Mouse (Mus musculus): ENCODE data around the gene Furin.

The Furin gene

DNA sequence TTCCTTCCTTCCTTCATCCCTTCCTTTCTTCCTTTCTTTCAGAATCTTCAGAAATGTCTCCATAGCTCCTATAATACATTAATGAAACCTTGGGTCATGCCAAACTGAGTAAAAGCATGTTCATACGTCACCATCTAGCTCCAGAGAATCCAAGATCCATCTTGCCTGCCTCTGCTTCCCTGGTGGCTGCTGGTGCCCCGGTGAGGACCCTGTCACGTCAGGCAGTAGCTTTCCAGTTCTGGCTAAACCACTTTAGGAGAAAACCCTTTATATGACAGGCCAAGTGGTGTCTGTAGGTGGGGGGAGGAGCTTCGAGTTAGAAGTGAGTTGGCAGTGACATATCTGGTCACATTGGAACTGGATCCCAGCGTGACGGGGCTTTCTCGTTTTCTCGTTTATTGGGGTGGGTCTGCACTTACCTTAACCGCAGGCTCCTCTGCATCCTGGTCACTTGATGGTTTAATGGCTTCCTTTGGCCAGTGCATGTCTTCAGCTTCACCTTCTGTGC lies at the start of gene Furin:
Gene Furin, minus strand, starts transcription at position 249 of the 508 bp plus-strand sequence.
- DNase-seq (ENCODE audit: low spot score in 2 of 2) = no peak

DNA sequence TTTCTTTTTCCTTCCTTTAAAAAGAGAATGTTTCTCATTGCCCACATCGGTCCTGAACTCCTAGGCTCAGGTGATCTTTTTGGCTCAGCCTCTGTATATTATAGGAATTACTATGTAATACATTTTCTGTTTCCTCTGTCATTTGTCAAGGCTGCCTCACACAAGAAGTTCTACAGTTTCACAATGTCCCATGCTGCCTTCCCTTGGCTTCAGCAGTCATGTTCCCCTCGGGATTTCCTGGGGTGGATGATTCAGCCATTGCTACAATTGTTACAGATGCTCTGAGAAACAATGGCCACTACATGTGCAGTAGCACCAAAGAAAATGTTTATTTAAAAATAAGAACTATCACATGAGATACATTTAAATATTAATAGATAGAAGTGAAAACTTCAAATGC lies 49.5 kb upstream of the Furin start:
- DNase-seq (ENCODE audit: low spot score in 2 of 2) = no peak

DNA sequence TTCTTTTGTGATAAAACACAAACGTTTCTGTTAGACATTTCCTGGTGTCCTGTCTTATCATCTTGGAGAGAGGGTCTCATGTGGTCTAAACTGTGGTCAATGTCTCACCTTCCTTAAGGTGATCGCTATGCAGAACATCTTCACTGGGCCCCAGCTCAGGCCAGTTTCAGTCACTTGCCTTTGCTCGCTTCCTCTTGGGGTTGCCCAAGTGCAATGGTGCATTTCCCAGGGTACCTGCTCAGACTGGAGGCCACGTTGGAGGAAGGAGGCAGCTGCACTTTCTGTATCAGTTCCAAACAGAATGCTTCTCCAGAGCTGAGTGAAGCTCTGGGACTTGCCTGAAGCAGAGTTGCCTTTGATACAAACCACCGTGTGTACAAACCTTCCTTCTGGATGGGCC lies 48.8 kb upstream of the Furin start:
- DNase-seq (ENCODE audit: low spot score in 2 of 2) = no peak

DNA sequence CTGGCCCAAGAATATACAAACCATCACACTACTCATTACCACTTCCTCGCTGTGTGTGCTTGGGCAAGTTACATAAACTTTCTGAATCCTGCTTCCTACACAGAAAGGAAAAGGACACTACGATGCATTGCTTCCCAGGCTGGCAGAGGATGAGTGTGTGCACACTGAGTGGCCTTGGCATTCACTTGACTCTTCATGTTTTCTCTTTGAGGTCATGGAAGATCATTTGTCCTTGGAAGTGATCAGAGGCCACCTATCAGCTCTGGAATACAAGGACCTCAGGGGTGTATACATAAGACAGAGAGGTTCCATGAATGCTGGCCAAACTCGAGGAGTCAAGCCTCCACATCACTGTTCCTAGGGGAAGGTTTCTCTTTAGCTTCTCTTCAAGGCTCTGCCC lies 47.9 kb upstream of the Furin start:
- DNase-seq (ENCODE audit: low spot score in 2 of 2) = no peak

DNA sequence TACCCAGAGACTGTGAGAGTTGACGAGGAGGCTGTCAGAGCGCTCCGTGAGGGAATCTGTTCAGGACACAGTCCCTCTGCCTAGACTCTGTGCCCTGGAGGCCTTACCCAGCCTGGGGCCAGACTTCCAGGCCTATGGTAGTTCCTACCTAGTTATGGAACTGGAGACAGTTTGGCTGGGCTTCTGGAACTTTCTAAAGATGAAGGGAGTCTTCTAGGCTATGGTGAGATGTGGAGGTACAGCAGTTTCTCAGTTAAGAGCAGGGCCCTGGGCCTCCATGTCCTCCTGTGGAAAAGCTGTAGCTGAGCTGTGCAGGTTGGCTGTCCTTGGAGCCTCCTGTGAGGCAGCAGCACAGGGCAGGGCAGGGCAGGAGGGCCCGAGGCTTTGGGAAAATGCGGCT lies 47.0 kb upstream of the Furin start:
- no peak for DNase-seq (ENCODE audit: low spot score in 2 of 2)

DNA sequence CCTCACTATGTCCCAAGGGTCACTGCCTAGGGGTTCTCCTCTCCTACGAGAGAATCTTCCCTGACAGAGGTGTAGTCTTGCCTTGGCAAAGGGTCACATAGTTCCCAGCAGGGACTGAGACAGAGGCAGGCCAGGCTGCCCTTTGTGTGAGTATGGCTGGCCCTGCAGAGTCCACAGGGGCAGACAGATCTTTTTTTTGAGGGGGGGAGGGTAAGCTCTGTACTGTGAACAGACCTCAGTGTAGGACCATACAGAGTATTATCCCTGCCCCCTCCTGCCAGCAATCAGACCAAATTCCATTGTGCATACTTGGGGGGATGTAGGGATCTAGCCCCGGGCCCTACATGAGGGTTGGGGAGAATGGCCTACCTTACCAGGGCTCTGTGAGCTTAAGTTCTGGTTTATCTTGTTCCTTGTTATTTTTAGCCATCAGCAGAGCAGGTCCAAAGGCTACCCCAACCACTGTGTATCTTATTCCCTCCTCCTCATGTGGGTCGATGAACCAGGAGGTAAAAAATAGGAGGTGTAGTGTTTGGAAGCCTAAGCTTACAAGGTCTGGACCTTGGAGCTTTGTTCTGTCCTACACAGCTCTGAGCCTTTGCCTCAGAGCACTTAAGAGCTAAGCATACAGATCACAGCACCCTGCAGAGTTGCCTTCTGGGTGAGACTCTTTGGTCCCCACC lies 46.5 kb upstream of the Furin start:
- DNase-seq (ENCODE audit: low spot score in 2 of 2) = no peak

DNA sequence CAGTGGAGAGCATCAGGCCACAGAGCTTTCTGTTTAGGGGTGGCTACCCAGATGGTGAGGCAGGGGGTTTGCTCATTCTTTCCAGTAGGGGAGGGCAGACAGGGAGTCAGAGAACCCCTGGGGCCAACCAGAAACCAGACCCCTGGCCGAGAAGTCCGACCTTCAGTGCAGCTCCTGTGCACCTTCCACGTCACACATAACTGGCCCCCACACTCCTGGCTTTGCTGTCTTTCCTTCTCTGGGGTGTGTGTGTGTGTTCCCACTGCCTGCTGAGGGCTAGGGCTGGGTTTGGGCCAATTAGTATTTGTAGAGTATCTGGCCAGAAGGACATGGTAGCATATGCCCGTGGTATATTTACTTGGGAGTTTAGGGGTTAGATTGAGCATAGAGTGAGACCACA lies 45.1 kb upstream of the Furin start:
- no peak for DNase-seq (ENCODE audit: low spot score in 2 of 2)

DNA sequence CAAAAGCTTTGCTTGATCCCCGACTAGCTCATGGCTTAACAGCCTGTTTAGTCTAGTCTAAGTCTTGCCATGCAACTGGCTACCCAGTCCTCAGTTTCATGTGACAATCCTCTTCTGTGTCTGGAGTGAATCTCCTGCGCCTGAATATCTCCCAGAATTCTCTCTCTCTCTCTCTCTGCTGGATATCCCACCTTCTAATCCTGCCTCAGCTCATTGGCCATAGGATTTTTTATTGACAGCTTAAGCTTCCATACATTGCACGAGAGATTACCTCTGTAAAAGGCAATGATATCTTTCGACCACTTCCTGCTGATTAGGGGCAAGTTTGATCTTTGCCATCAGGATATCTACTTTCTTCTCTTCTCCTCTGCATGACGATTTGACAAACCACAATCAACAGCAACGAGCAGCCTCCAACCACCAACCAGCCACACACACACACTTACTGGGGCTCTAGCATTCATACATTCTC lies 44.4 kb upstream of the Furin start:
- no peak for DNase-seq (ENCODE audit: low spot score in 2 of 2)

DNA sequence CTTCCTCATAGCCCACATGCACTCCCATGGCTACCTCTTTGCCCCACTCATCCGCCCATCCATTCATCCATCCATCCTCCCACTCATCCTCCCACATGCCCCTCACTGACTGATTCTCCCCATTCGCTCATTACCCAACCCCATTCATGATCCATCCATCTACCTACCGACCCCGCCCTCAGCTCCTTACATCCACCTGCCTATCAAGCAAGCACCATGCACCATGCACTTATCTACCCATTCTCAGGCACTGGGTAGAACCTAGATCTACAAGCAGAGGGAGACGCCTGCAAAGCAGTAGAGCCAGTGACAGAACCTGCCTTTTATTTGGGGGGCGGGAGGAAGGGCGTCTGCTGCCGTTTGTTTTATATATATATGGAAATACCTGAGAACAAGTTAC lies 42.1 kb upstream of the Furin start:
- DNase-seq (ENCODE audit: low spot score in 2 of 2) = peak in 1 of 2 experiments; percentile 69

DNA sequence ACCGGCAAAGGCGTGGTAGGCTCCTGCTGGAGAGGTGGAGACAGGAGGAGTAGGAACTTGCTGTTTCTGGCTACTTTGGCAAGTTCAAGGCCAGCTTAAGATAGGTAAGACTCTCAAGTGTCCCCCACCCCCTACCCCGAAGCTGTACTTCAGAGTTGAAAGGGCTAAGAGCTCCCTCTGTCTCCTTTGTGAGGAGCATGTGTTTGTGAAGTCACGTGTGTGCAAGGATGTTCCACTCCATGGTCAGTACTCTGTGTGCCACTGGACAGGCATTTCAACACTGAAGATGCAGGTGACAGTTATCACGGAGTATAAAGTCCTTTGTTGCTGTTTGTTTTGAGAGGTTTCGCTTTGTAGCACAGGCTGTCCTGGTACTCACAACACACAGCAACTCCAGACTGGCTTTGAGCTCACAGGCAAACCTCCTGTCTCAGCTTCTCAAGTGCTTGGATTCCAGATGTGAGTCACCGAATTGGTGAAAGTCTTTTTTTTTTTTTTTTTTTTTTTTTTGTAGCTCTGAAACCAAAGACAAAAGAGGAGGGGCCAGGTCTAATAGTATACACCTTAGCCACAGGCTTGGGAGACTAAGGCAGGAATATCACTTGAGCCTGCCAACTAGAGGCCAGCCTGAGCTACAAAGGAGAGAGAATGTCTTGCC lies 41.1 kb upstream of the Furin start:
- DNase-seq (ENCODE audit: low spot score in 2 of 2) = peak in 1 of 2 experiments; percentile 61

DNA sequence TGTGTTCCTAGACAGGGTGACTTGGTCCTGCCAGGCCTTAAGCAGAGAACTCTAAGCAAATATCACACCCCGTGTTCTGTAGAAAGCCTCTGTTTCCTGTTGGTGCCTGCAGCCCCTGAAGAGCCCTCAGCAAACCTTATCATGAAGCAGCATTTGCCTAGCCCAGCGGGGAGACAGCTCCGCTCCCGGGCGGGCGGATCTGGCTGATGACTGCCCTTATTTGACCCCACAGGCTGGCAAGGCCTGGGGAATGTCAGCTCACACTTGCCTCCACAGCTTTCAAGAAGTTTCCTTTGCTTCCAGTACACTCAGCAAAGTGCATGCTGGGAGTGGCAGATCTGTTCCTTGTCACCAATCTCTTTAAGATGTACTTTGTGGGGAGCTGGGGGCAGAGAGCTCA lies 40.3 kb upstream of the Furin start:
- peak; percentile 68 to 79 for DNase-seq (ENCODE audit: low spot score in 2 of 2)

DNA sequence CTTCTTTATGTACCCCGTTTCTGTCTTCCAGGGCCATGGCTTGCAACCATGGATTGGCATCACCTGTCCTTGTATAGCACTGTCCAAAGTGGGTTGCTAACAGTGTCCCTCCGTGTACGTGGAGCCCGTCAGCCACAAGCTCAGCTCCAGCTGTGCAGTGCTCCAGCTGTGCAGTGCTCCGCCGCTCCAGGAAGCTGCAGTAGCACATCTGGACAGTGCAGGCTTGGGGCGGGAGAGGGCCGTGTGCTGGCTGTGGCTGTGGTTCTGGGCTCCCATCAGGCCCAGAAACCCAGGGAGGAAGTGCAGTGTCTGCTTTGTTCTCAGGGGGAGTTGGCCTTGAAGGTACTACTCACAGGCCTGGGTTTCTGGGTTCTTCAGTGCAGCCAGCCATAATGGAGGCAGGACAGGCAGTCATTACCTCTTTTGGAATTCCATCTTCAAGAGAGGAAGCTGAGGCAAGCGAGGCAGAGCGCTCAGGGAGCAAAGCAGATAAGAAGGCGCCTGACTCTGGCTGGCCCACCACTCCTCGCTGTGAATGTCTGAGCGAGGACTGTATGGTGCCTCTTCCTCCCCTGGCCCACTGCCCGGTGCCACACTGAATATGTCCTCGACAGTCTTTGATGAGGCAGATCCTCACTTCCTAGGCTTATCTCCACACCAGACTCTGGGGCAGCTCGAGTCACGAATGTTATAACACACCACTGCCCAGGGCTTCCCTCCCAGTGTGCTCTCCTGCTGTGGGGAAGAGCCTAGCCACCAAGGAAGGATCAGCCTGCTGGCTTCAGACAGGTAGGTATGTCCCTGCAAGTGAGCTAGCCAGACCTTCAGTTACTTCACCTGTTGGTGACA lies 39.4 kb upstream of the Furin start:
- DNase-seq (ENCODE audit: low spot score in 2 of 2) = peak; percentile 67 to 70

DNA sequence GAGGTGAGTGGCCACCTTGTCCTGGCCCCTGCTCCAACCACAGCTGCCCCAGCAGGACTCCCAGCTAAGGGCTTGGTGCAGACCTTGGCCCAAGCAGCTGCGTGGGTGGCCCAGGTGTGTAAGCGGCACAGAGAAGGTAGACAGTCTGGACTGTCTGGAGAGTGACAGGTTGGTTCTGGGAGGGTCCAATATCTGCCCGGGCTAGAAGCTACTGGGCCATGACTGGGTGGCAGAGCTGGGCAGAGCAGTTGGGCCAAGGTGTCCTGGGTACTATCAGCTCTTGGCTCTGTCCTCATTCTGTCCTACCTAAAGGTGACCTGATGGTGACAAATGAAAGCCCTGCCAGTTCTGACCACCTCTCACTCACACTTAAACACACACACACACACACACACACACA lies 37.9 kb upstream of the Furin start:
- no peak for DNase-seq (ENCODE audit: low spot score in 2 of 2)

DNA sequence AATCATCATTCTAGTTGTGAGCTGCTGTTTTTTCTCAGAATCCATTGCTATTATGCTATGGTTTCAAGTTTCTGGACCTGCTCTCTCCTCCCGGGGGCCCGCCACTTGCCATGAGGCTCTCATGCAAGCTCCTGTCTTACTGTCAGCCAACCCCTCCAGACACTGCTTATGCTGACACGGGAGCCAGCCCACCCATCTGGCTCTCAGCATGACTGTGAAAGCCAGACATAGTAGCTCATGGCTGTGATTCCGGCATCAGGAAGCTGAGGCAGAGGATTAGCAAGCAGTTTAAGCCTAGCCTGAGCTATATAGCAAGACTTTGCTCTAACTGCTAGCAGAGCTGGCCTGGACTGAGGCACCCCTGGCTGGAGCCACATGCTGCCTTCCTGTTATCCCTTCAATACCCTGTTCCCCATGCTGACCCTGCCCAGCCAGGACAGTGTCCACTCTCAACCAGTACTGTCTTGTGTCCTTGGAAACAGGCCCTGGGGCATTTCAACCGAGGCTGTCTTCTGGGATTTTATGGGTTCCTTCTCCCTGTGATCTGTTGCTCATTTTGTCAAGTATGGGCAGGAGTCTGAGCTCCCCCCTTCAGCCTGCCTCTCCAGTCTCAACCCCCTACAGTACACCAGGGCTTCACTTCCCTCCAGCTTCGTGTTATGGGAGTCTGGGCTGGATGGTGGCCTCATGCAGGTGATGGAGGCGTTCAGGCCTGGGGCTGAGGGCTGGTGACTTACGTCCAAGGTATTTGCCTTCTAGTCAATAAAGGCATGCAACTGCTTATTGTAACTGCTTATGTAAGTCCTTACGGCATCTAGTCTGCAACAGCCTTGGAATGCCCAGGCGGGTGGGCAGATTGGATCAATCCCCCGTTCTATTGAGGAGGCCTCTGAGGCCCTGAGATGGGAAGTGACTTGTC lies 37.0 kb upstream of the Furin start:
- DNase-seq (ENCODE audit: low spot score in 2 of 2) = no peak

DNA sequence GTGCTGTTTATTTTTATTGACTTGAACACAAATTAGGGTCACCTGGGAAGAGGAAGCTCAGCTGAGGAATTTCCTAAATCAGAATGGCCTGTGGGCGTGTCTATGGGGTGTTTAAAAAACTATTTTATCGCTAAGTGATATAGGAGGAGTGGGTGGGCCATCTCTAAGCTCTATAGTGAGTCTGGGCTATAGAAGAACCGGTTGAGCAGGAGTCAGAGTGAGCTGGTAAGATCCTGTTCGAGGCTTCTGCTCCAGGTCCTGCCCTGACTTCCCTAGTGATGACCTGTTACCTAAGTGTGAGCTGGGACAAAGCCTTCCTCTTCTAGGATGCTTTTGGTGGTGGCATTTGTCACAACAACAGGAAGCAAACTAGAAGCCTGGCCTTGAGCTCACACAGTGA lies 35.4 kb upstream of the Furin start:
- no peak for DNase-seq (ENCODE audit: low spot score in 2 of 2)

DNA sequence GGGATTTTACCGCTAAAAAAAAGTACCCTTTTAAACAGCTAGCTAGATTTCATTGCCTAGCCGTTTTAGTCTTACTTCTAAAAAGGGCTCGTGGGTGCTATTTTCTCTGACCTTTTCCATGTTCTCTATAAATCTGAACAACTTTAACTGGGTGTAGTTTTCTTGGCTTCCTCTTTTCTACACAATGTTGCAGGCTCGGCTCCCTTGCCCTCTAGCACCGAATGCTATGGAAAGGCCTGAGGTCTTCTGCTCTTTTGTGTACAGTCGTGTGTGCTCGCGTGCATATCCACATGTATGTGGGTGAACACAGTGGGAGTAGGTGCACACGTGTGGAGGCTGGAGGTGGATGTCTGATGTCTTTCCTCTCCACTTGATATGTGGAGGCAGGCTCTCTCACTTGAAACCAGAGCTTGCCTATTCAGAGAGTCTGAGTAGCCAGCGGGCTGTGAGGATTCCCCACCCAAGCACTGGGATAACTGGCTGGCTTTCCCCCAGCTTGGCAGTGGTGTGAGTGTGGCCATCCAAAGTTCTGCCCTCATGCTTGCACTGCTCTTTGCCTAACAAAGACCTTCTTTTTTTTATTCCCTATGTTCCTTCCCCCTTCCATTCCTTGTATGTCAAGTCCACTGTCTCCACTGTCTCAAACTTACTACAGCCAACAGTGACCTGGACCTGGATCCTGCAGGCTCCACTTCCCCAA lies 34.7 kb upstream of the Furin start:
- no peak for DNase-seq (ENCODE audit: low spot score in 2 of 2)

DNA sequence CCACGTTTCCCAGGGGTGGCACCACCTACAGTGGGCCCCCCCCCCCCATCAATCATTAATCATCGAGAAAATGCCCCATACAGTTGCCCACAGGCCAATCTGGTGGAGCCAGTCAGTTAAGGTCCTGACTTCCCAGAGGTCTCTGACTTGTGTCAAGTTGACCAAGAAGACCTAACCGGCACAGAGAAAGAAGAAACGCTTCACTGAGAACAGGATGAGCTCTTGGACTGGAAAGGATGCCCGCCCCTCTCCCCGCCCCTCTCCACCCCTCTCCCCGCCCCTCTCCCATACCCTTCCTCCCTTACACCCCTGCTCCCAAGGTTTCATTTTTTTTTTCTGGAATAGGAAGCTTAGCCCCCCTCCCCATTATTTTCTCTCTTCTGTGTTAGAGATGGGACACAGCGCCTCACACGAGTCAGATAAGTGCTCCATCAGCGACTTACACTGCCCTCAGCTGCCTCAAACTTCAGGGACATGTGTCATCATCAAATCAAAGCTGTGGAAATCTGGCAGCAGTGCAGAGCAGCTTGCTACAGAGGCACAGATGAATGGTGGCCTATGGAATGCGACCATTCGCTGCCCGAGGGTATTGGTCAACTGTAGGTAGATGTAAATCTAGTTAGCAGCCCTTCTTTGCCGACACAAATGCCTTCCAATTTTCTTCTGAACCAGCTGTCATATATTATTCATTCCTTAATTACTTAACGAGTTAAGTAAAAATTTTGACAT lies 34.0 kb upstream of the Furin start:
- no peak for DNase-seq (ENCODE audit: low spot score in 2 of 2)

DNA sequence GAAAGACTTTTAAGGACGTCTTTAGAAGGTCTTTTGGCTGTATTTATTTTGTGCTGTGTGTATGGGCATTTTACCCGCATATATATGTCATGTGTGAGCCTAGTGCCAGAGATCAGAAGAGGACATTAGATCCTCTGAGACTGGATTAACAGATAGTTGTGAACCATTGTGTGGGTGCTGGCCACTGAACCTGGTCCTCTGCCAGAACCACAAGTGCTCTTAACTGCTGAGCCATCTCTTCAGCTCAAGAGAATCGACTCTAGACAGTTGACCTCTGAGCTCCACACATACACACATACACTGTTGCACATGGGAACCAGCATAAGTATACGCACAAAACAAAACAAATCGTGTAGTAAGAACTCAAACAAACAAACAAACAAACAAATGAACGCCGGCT lies 31.3 kb upstream of the Furin start:
- DNase-seq (ENCODE audit: low spot score in 2 of 2) = no peak

DNA sequence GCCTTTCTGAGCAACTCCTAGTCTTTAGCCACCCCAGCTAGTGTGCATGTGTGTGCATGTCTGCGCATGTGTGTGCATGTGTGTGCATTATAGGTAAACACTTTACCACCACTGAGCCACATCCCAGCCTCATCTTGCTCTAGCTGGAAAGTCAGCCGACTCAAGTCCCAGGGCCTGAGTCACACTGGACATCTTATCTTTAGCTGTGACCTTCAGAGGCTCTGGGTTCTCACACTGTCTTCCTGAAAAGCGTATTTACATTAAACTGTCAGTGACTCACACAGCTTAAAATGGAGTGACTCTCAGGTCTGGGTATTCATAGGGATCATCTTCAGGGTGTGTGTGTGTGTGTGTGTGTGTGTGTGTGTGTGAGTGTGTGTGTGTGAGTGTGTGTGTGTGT lies 30.4 kb upstream of the Furin start:
- no peak for DNase-seq (ENCODE audit: low spot score in 2 of 2)

DNA sequence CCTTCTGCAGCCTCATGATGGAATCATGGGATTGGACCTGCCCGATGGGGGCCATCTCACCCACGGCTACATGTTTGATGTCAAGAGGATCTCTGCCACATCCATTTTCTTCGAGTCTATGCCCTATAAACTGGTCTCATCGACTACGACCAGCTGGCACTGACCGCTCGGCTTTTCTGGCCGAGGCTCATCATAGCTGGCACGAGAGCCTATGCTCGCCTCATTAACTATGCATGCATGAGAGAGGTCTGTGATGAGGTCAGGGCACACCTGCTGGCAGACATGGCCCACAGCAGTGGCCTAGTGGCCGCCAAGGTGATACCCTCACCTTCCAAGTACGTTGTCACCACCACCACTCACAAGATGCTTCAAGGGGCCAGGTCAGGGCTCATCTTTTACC lies 24.4 kb upstream of the Furin start:
- no peak for DNase-seq (ENCODE audit: low spot score in 2 of 2)

Data from spleen, postnatal 10 days (tissue).